Mouse (Mus musculus): ENCODE results near the gene Stmn1.
A peak's percentile ranks its signal among the peaks of the same experiment; 100 is the strongest.

DNA sequence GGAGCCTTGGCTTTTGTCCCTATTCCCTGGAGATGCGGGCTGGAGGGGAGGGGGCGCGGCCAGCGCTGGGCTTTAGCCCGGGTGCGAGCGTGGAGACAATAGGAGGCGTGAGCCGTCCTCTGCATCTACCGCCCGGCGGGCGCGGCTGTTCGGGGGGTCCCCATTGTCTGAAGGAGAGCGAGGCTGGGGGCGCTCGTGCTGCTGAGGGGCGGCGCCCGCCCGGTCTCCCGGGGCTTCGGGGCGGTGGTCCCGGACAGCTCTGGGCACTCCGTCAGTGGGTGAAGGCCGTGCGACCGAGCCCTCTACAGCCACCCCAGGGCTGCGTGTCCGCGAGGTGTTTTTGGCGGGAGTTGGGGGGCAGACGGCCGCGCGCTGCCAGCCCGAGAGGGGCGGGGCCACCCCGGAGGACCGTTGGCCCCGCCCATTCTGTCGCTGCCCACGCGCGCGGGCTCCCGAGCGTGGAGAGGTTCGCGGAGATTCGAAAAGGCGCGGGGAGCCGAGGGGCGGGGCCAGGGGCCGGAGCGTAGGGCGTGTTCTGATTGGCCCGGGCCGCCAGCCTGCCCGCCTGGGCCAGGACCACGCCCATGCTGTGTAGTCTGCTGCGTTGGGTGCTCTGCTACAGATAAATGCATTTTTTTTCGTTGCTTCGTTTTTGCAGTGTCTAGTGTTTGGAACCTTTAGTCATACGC lies 602 bp downstream of the Stmn1 start:
- TF ChIP-seq CTCF (IDR thresholded peaks at IDR 0.05; ENCODE audit: borderline replicate concordance, insufficient read depth, low read depth, low read length) (no peak), POLR2A (IDR thresholded peaks at IDR 0.05; ENCODE audit: borderline replicate concordance, insufficient read depth, low read length) (peak; percentile 15; the same call in 1 of the 2 replicates)

Measured in cerebellum, adult 2 months (tissue).